Comparison of ENCODE assay signal across 1 mouse cellular context in the genomic region with DNA sequence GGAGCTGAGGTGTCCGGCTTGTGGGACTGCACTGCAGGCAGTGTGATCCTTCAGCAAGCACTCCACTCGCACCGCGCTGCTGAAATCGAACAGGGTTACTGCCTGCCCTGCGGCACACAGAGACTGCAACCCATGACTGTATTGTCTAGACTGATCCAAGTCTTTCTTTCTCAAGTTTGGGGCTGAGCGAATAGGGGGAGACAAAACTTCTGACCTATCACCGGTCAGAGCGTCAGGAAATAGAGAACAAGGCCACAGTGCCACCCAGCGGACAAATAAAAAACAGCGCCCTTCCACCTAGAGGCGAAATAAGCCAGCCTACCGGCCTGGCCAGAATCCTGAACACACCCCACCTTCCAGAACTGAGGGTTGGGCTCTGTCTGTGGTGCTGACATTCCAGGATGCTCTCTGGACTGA.
A peak's percentile ranks its signal among the peaks of the same experiment; 100 is the strongest.
TF ChIP-seq lines count a peak whose summit lies in the region.

No protein-coding gene starts in this region.

TF ChIP-seq in CH12.LX, 34 proteins besides CTCF, POLR2A, EP300 and RAD21 (continued from another document):
- peak; percentile 67; the same call in 1 of the 2 replicates for TF ChIP-seq SIN3A (IDR thresholded peaks at IDR 0.05; ENCODE audit: low read length)
- no peak for TF ChIP-seq ZKSCAN1 (IDR thresholded peaks at IDR 0.05; ENCODE audit: borderline replicate concordance, low read depth, low read length)
- peak; percentile 82 for TF ChIP-seq SMC3 (IDR thresholded peaks at IDR 0.05; ENCODE audit: low read depth, low read length)
- peak; percentile 17; the same call in 1 of the 2 replicates for TF ChIP-seq ZC3H11A (IDR thresholded peaks at IDR 0.05; ENCODE audit: low read depth, low read length)
- TF ChIP-seq CHD1 (IDR thresholded peaks at IDR 0.05; ENCODE audit: low read depth, low read length) = no peak
- TF ChIP-seq NRF1 (IDR thresholded peaks at IDR 0.05; ENCODE audit: low read depth, low read length) = 0 out of 2 replicates have a peak, but pooled peaks have one; percentile 14
- peak; percentile 39; the same call in 1 of the 2 replicates for TF ChIP-seq TCF12 (IDR thresholded peaks at IDR 0.05; ENCODE audit: low read depth, low read length)
- 0 out of 2 replicates have a peak, but pooled peaks have one; percentile 32 for TF ChIP-seq MAZ (IDR thresholded peaks at IDR 0.05; ENCODE audit: low read depth, low read length)
